Mouse (Mus musculus): ENCODE results near the gene Steap3.

- TF ChIP-seq EP300 (IDR thresholded peaks at IDR 0.05; ENCODE audit: low read depth) (no peak), CTCF (IDR thresholded peaks at IDR 0.05; ENCODE audit: low read depth) (no peak)
Observed at GRCm38 (mm10) chr1:120250586-120250985, 21.9 kb downstream of the Steap3 start.
